Mouse (Mus musculus): ENCODE measurements around the gene Cd68. TPM values are rescaled to one million over a fixed set of nuclear protein-coding genes. Genes with fewer than 3 reads are reported as not detected.
"Not testable (repeated sequence)": the region's sequence is repeated elsewhere in the genome, so short reads cannot be mapped to it uniquely, and the experiment has no call there.

The Cd68 gene
- total RNA-seq, 2 experiments from 2014 or later = 5.6 to 7.5 TPM

DNA sequence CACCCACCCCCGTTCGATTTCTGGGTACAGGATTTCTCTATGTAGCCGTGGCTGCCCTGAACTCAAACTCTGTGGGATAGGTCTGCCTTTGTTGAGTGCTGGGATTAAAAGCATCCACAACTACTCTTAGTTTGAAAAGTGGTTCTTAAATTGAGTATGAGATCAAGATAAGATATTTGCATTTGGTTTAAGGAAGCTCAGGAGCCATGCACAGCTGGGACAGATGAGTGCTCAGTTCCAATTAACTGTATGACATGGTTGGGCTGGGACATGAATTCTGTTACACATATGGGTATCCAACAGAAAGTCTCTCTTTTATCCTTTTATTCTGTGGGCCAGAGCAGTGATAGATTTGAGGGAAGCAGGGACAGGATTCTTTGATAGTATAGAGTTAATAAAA lies 30.5 kb downstream of the Cd68 start:
- no peak for DNase-seq
- intact Hi-C loops (cut with DNase I) = no loop called here

- peak in 1 of 2 experiments; percentile 76 for DNase-seq
- intact Hi-C loops (cut with DNase I) = no loop called here
These were observed 32.7 kb downstream of the Cd68 start for GRCm38 (mm10) chr11:69633128-69633866.

GRCm38 (mm10) chr11:69632284-69633089 lies 33.5 kb downstream of the Cd68 start, which contains the start of gene Fxr2:
Gene Fxr2, plus strand, starts transcription at chr11:69632990.
- intact Hi-C loops (cut with DNase I) = no loop called here
- peak; percentile 100 for DNase-seq

DNA sequence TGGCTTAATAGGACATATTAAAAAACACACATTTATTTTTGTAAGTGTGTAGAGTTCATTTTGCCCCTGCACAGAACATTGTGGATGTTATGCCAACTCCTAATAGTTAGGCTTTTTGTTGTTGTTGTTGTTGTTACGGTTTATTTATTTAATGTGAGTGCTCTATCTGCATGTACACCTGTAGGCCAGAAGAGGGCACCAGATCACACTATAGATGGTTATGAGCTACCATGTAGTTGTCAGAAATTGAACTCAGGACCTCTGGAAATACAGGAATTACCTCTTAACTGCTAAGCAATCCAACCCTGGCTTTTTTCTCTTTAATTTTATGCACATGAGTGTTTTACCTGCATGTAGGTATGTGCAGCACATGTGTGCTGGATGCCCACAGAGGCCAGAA lies 36.2 kb downstream of the Cd68 start:
- no peak for DNase-seq
- intact Hi-C loops (cut with DNase I) = loop anchor here (2.0 kb wide), 1 partner anchor 25 kb away; the partner anchor contains the start of gene Sox15

DNA sequence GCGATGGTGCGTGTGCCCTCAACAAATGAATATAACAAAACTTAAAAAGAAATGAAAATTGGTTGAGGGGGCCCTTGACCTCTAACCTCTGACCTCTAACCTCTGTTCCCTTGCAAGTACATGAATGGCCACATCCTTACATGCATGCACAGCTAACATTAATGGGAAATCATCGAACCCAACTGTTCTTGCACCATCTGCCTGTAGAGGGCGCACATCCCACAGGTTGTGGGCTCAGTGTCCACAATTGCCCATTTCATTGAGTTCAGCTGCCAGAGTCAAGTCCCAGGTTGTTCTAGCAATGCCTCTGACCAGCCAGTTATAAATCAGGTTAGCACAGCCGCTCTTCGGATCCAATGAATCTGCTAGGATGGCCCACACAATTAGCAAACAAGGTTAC lies 37.7 kb downstream of the Cd68 start:
- intact Hi-C loops (cut with DNase I) = no loop called here
- DNase-seq = peak; percentile 77 to 83

- DNase-seq; intact Hi-C loops (cut with DNase I): not testable (repeated sequence)
These were observed 41.6 kb downstream of the Cd68 start for GRCm38 (mm10) chr11:69624339-69624738.

GRCm38 (mm10) chr11:69623006-69623405 lies 42.9 kb downstream of the Cd68 start:
- intact Hi-C loops (cut with DNase I) = no loop called here
- no peak for DNase-seq

DNA sequence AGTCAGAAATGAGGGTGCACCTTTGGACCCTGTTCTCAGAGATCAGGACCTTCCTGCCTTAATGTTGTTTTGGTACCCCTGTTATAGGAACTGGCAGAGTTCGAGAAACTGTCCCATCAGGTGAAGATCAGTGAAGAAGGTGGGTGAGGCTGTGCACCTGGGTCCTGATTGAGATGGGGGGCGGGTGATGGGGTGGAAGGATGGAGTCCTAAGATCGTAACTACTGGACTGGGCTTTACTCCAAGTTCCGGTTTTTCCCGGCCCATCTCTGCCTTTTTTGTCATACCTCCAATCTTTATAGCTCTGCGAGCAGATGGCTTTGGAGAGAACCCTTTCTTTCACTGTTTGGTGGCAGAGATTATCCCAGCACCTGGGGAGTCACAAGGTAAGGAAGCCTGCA lies 43.5 kb downstream of the Cd68 start:
- no peak for DNase-seq
- intact Hi-C loops (cut with DNase I) = no loop called here

DNA sequence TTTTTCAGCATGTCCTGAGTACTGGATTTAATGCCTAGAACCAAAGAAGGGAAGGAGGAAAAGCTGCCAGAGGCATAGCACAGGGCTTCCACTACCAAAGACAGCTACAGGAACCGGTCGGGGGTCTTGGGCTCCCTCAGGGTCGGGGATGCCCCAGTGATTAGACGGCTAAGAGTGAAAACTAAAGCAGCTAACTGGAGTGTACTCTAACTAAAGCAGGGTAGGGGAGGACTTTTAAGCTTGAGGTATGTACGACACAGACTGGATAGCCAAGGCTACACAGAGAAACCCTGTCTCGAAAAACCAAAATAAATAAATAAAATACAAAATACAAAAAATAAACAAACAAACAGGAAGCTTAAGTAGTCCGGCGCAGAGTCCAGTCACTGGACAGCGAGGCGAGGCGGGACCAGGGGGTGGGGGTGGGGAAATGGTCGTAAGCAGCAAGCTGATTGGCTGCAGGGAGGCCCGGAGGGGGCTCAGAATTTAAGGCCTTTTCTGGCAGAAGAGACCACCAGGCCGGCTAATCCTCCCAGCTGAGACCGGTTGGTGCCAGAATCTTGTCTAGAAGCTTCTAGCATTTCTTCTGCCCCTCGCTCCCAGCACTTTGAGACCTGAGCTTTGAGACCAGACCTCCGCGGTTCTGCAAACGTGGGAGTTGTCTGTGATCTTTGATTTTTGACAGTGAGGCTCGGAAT lies 44.2 kb downstream of the Cd68 start, which contains the start of gene Sat2:
TSS of gene Sat2 (plus strand) at position 454 of the 698 bp plus-strand sequence.
- intact Hi-C loops (cut with DNase I) = no loop called here
- DNase-seq = peak; percentile 59 to 68

GRCm38 (mm10) chr11:69620394-69621081 lies 45.4 kb downstream of the Cd68 start:
- intact Hi-C loops (cut with DNase I) = no loop called here
- DNase-seq = no peak

GRCm38 (mm10) chr11:69617805-69618204 lies 48.1 kb downstream of the Cd68 start, which contains the start of gene Shbg:
Gene Shbg, minus strand, starts transcription at chr11:69617905.
- intact Hi-C loops (cut with DNase I) = no loop called here
- DNase-seq = no peak

GRCm38 (mm10) chr11:69616781-69617180 lies 49.2 kb downstream of the Cd68 start:
- no peak for DNase-seq
- intact Hi-C loops (cut with DNase I) = no loop called here

DNA sequence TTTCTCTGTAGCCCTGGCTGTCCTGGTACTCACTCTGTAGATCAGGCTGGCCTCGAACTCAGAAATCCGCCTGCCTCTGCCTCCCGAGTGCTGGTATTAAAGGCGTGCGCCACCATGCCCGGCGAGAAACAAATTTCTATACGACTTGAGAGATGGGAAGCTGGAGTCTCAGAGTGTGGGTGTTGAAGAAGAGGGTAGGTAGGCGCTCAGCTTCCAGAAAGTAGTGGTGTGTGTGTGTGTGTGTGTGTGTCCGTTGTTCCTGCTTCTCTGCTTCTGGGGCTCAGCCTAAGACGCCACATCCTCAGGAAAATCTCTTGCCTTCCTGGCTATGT lies 51.7 kb downstream of the Cd68 start:
- intact Hi-C loops (cut with DNase I) = loop anchor here (2.0 kb wide), 1 partner anchor 67 kb away; no protein-coding TSS in a partner anchor
- DNase-seq = not testable (repeated sequence)

Small RNA genes lying within 50 kb of the gene (microRNA-seq; reads per million reads assigned to microRNA genes)
- gene Mir1934 (6.2 to 9.7 reads per million in 2 experiments), gene Mir467f (0 reads per million in 2 experiments)

Other genes starting within 250 kb of the Cd68 start
- under 1 TPM; 0.07 to 0.38 TPM for gene Dnah2, start 117.0 kb downstream of the Cd68 start, total RNA-seq (2021)
- gene Efnb3, start 105.9 kb downstream of the Cd68 start, total RNA-seq (2021) = 10 to 100 TPM; 60.5 to 70.3 TPM
- 1 to 10 TPM; 4.3 to 6.5 TPM for gene Wrap53, start 85.9 kb downstream of the Cd68 start, total RNA-seq (2021)
- gene Trp53, start 85.8 kb downstream of the Cd68 start, total RNA-seq (2021) = 10 to 100 TPM; 22.1 to 27.3 TPM
- gene Atp1b2, start 60.2 kb downstream of the Cd68 start, total RNA-seq (2021) = 10 to 100 TPM; 31.8 to 31.9 TPM
- not detected for gene Shbg, start 48.2 kb downstream of the Cd68 start, total RNA-seq (2021)
- 1 to 10 TPM; 1.6 to 2.5 TPM for gene Sat2, start 44.1 kb downstream of the Cd68 start, total RNA-seq (2021)
- 10 to 100 TPM; 69.2 to 71.6 TPM for gene Fxr2, start 33.2 kb downstream of the Cd68 start, total RNA-seq (2021)
- gene Sox15, start 10.8 kb downstream of the Cd68 start, total RNA-seq (2021) = not detected
- 10 to 100 TPM; 20.9 to 21.6 TPM for gene Mpdu1, start 3.5 kb downstream of the Cd68 start, total RNA-seq (2021)
- gene Eif4a1, start 6.3 kb upstream of the Cd68 start, total RNA-seq (2021) = 100 to 1,000 TPM; 236 to 287 TPM
- gene Senp3, start 15.9 kb upstream of the Cd68 start, total RNA-seq (2021) = 10 to 100 TPM; 39.7 to 42.1 TPM
- gene Tnfsf13, start 19.6 kb upstream of the Cd68 start, total RNA-seq (2021) = 1 to 10 TPM; 2.7 to 3.2 TPM
- gene Tnfsf12, start 29.7 kb upstream of the Cd68 start, total RNA-seq (2021) = 10 to 100 TPM; 14.8 to 20.2 TPM
- gene Tnfsfm13, start 29.9 kb upstream of the Cd68 start, total RNA-seq (2021) = 1 to 10 TPM; 2.9 to 4.1 TPM
- 10 to 100 TPM; 35.6 to 37.5 TPM for gene Polr2a, start 92.5 kb upstream of the Cd68 start, total RNA-seq (2021)
- under 1 TPM in 1 of 2 experiments, not detected in 1; 0.12 TPM for gene Slc35g3, start 95.8 kb upstream of the Cd68 start, total RNA-seq (2021)
- 10 to 100 TPM; 36.5 to 43.3 TPM for gene Zbtb4, start 99.8 kb upstream of the Cd68 start, total RNA-seq (2021)
- 1 to 10 TPM; 5.4 to 6.0 TPM for gene Chrnb1, start 129.8 kb upstream of the Cd68 start, total RNA-seq (2021)
- gene Fgf11, start 135.7 kb upstream of the Cd68 start, total RNA-seq (2021) = 1 to 10 TPM; 2.6 to 2.8 TPM
- gene Tmem102, start 139.5 kb upstream of the Cd68 start, total RNA-seq (2021) = under 1 TPM; 0.54 to 0.65 TPM
- gene Gm39566, start 149.1 kb upstream of the Cd68 start, total RNA-seq (2021) = not detected
- gene Spem2, start 152.3 kb upstream of the Cd68 start, total RNA-seq (2021) = not detected
- gene Spem1, start 156.0 kb upstream of the Cd68 start, total RNA-seq (2021) = not detected
- gene Nlgn2, start 171.6 kb upstream of the Cd68 start, total RNA-seq (2021) = 10 to 100 TPM in 1 of 2 experiments, 1 to 10 TPM in 1; 7.9 to 10.4 TPM
- 100 to 1,000 TPM; 134 to 138 TPM for gene Tmem256, start 172.4 kb upstream of the Cd68 start, total RNA-seq (2021)
- gene Plscr3, start 180.2 kb upstream of the Cd68 start, total RNA-seq (2021) = 10 to 100 TPM; 34.0 to 35.9 TPM
- gene Tnk1, start 192.6 kb upstream of the Cd68 start, total RNA-seq (2021) = under 1 TPM in 1 of 2 experiments, not detected in 1; 0.24 TPM
- not detected for gene Tmem95, start 211.9 kb upstream of the Cd68 start, total RNA-seq (2021)
- 1 to 10 TPM; 3.1 to 3.8 TPM for gene Kctd11, start 215.3 kb upstream of the Cd68 start, total RNA-seq (2021)
- 1 to 10 TPM; 2.3 to 6.8 TPM for gene Acap1, start 229.4 kb upstream of the Cd68 start, total RNA-seq (2021)
- 1 to 10 TPM in 1 of 2 experiments, under 1 TPM in 1; 0.95 to 1.1 TPM for gene 2810408A11Rik, start 234.8 kb upstream of the Cd68 start, total RNA-seq (2021)
- gene Neurl4, start 234.9 kb upstream of the Cd68 start, total RNA-seq (2021) = 10 to 100 TPM; 43.5 to 45.8 TPM
- gene Gps2, start 247.7 kb upstream of the Cd68 start, total RNA-seq (2021) = 10 to 100 TPM; 28.8 to 30.6 TPM